Mouse (Mus musculus) small intestine, adult 2 months (tissue): ENCODE measurements around the gene Bahcc1.

Experiments used
- CTCF ChIP-seq: fragments of 200-500 bp; IDR thresholded peaks from 2 replicates; pipeline ENCODE4 v1.5.1; 2012; ENCODE audit warnings: low read depth, mild to moderate bottlenecking, control low read depth, inconsistent platforms, low read length, moderate library complexity, mixed read lengths; ENCODE audit not compliant: insufficient replicate concordance, insufficient read length; ENCODE audit errors: extremely low read depth
- POLR2A ChIP-seq: fragments of 200-500 bp; IDR thresholded peaks from 2 replicates; pipeline ENCODE4 v1.6.1; 2012; ENCODE audit warnings: low read depth, mild to moderate bottlenecking, control low read depth, inconsistent platforms, low read length, moderate library complexity

DNA sequence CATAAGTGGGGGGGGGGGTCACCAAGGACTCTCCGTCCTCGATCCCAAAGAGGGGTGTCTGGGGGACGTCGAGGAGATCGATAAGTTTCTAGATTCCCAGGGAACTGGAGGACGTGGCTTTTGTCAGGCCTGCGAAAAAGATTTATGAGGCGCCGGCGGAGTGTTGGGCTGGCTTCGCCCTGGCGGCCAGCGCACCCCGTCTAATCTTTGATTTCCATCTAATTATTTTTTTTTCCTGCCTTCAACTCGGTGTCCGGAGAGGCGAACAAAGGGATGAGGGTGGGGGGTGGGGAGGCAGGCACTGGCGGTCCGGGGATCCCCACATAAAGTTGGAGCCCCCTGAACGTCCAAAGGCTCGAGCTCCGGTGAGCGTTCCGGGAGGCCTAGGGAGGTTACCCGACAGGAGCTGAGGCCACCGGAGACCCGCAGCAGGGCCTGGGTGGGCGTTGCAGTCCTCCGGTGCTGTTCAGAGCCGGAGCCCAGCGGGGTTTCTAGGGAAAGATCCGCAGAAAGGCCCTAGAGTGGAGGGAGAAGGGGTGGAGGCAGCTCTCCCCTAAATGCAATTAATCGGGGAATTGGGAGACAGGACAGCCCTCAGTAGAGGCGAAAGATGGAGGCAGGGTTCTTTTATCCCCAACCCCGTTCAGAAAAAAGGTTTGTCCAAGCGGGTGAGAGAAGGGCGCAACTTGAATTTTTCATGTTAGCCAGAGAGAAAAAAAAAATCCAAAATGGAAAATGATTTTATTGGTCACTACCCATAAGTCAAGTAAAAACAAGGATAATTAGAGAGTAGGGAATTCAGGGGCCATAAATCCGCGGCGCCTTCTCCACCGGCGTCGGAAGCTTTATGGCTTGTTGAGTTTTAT is 45.3 kb upstream of the Bahcc1 start:
- TF ChIP-seq CTCF (no peak), POLR2A (no peak)
